Mouse (Mus musculus) heart, postnatal 10 days (tissue): ENCODE measurements at regions not wholly inside any gene's neighbourhood (a gene's known extent, or its start where the extent isn't known, plus 50 kb on each side); places are given as distances from the start of the nearest gene placed in this dataset.

ENCODE experiments used
- DNase-seq, 2 experiments: peaks; one replicate each; pipeline ENCODE4 v3.0.0; 2021
- intact Hi-C: fragments of 180-260 bp; cut with DNase I; formaldehyde crosslinking; loops from one replicate; pipeline ENCODE4 v1.15.1; 2025

- DNase-seq, result no peak
- intact Hi-C loops, result no loop called here
Measured at GRCm38 (mm10) chr4:9046436-9046835, 807.6 kb upstream of the Car8 start.

GRCm38 (mm10) chr4:9046030-9046429, 807.2 kb upstream of the Car8 start:
- no peak for DNase-seq
- intact Hi-C loops, result no loop called here

GRCm38 (mm10) chr4:9036005-9036404, 797.2 kb upstream of the Car8 start:
- intact Hi-C loops, result no loop called here
- no peak for DNase-seq

GRCm38 (mm10) chr4:9035350-9035749, 796.5 kb upstream of the Car8 start:
- DNase-seq, result no peak
- intact Hi-C loops, result no loop called here

- DNase-seq, result no peak
- intact Hi-C loops, result no loop called here
Measured at GRCm38 (mm10) chr4:9034280-9034679, 795.4 kb upstream of the Car8 start.

- intact Hi-C loops, result no loop called here
- DNase-seq, result no peak
Measured at GRCm38 (mm10) chr4:9033106-9033642, 794.3 kb upstream of the Car8 start.

GRCm38 (mm10) chr4:9031634-9032033, 792.8 kb upstream of the Car8 start:
- intact Hi-C loops, result no loop called here
- no peak for DNase-seq

- no peak for DNase-seq
- intact Hi-C loops, result loop anchor here (2.0 to 10.0 kb wide), 6 partner anchors 68 to 432 kb away; no protein-coding TSS in a partner anchor
Measured at GRCm38 (mm10) chr4:9028946-9029345, 790.1 kb upstream of the Car8 start.

GRCm38 (mm10) chr4:9028475-9028874, 789.6 kb upstream of the Car8 start:
- intact Hi-C loops, result loop anchor here (2.0 to 10.0 kb wide), 6 partner anchors 68 to 431 kb away; no protein-coding TSS in a partner anchor
- peak; percentile 43 to 55 for DNase-seq

GRCm38 (mm10) chr4:9027798-9028404, 789.1 kb upstream of the Car8 start:
- intact Hi-C loops, result loop anchor here (2.0 to 10.0 kb wide), 6 partner anchors 69 to 431 kb away; no protein-coding TSS in a partner anchor
- peak; percentile 92 to 95 for DNase-seq

GRCm38 (mm10) chr4:9027383-9027782, 788.5 kb upstream of the Car8 start:
- DNase-seq, result no peak
- intact Hi-C loops, result loop anchor here (5.0 to 10.0 kb wide), 5 partner anchors 175 to 430 kb away; no protein-coding TSS in a partner anchor

- no peak for DNase-seq
- intact Hi-C loops, result loop anchor here (5.0 to 10.0 kb wide), 5 partner anchors 175 to 430 kb away; no protein-coding TSS in a partner anchor
Measured at GRCm38 (mm10) chr4:9026841-9027240, 788.0 kb upstream of the Car8 start.

- intact Hi-C loops, result loop anchor here (5.0 to 10.0 kb wide), 5 partner anchors 174 to 429 kb away; no protein-coding TSS in a partner anchor
- no peak for DNase-seq
Measured at GRCm38 (mm10) chr4:9025821-9026470, 787.1 kb upstream of the Car8 start.

- intact Hi-C loops, result loop anchor here (10.0 kb wide), 1 partner anchor 360 kb away; no protein-coding TSS in a partner anchor
- DNase-seq, result peak; percentile 59
Measured at GRCm38 (mm10) chr4:9024216-9024925, 785.5 kb upstream of the Car8 start.

GRCm38 (mm10) chr4:9019241-9020110, 780.6 kb upstream of the Car8 start:
- intact Hi-C loops, result loop anchor here (5.0 to 10.0 kb wide), 2 partner anchors 67 to 355 kb away; no protein-coding TSS in a partner anchor
- no peak for DNase-seq

- intact Hi-C loops, result loop anchor here (5.0 kb wide), 1 partner anchor 66 kb away; no protein-coding TSS in a partner anchor
- no peak for DNase-seq
Measured at GRCm38 (mm10) chr4:9018236-9018635, 779.4 kb upstream of the Car8 start.

GRCm38 (mm10) chr4:9016504-9017040, 777.7 kb upstream of the Car8 start:
- intact Hi-C loops, result loop anchor here (5.0 kb wide), 1 partner anchor 64 kb away; no protein-coding TSS in a partner anchor
- no peak for DNase-seq

- intact Hi-C loops, result loop anchor here (5.0 kb wide), 1 partner anchor 64 kb away; no protein-coding TSS in a partner anchor
- DNase-seq, result peak; percentile 62 to 67
Measured at GRCm38 (mm10) chr4:9015528-9016503, 777.0 kb upstream of the Car8 start.
